Mouse (Mus musculus) brain, embryonic 18.5 days (tissue): ENCODE measurements at regions not wholly inside any gene's neighbourhood (a gene's known extent, or its start where the extent isn't known, plus 50 kb on each side); places are given as distances from the start of the nearest gene placed in this dataset.

ENCODE experiments used
- DNase-seq: peaks from one replicate; pipeline ENCODE4 v3.0.0-alpha.2; 2012; ENCODE audit warnings: low read depth, low spot score

- DNase-seq = no peak
Observed at GRCm38 (mm10) chrX:11387200-11387940, 59.7 kb downstream of the H2al1j start.

DNA sequence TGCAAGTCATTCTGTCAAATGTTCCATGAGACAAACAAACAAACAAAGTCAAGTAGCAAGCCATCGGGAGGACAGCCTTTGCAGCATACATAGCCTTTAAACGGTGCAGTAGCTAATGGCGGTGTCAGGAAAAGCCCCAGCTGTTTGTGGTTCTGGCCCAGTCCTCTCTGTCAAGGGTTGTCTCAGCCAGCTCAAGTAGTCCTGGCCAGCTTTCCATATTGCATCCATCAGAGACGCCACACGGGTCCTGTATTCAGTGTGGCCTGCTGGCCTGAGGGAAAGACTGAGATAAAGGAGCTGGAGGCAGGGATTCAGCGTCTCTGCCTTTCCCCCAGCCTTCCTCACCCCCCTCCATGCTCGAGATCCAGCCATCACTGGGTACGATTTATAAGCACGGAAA lies 61.2 kb downstream of the H2al1j start:
- no peak for DNase-seq

- DNase-seq = no peak
Observed at GRCm38 (mm10) chrX:11400406-11400805, 72.8 kb downstream of the H2al1j start.

DNA sequence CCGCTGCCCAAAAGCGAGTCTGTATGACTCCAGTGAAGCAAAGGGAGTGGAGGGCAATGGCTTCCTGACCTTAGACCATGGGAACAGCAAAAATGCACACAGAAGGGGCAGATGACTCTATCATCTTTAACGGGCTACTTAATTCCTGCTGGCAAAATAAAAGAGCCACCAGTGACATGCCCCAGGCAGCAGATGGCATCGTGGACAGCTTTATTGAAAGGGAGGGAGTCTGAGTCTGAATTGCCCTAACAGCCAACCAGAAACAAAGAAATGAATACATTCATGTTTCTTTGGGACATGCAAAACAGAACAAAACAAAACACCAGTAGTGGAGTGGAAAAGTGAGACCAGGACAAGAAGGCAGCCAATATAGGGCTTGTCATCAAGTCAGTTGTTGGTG lies 76.7 kb downstream of the H2al1j start:
- no peak for DNase-seq

- no peak for DNase-seq
Observed at GRCm38 (mm10) chrX:11412316-11412826, 84.7 kb downstream of the H2al1j start.

DNA sequence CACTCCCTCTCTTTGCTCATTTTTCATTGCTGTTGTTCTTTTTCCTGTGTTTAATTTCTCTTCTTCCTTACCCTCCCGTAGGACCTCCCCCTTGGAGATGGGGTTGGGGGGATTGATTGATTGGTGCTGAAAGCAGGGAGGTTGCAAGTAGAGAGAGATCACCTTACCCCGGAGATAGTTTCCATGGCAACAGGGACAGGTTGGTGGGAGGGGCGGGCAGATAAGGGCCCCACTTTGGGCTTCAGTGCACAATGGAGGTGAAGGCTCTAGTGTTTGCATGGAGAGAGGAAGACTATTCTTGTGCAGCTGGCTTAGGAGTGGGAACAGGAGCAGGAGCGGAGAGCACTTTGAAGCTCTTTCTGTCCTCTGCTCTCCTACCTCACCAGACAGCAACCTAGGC lies 88.0 kb downstream of the H2al1j start:
- no peak for DNase-seq

DNA sequence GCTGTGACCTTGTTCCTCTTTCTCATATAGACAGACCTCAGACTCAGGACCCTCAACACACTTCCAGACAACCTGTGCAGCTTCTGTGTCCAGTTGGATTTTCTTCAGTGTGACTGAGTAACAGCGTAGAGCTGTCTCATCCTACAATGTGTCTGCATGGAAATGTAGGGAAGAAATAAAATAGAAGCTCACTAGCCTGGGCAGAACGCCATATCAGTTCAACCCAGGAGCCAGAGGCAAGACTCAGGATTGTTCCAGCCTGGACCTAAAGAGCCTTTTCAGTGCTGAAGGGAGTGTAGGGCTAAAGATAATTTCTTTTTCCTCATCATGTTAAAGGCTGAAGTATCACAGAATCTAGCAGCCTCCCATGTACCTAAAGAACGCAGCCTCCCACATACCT lies 88.9 kb downstream of the H2al1j start:
- DNase-seq = no peak

GRCm38 (mm10) chrX:11417861-11418260 lies 90.2 kb downstream of the H2al1j start:
- no peak for DNase-seq

DNA sequence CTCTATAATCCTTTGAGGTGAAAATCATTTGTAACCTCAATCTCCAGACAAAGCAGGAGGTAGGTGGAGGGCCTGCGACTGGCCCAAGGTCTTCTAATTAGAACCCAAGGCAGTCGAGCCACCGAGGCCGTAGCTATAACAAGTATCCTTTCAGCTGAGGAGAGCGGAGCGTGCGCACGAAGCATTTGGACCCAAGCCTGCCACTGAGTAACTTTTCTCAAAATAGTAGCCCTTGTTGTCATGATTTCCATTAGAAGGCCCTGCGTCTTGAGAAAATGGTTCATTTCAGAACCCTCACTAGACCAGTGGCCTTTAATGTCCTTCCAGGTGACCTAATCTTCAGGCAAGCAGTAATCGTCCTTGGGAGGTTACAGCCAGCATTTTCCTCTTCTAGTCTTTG lies 90.6 kb downstream of the H2al1j start:
- no peak for DNase-seq

- DNase-seq = no peak
Observed at GRCm38 (mm10) chrX:11419162-11419631, 91.6 kb downstream of the H2al1j start.

GRCm38 (mm10) chrX:11432403-11433004 lies 104.9 kb downstream of the H2al1j start:
- DNase-seq = no peak

GRCm38 (mm10) chrX:11435338-11435737 lies 107.7 kb downstream of the H2al1j start:
- no peak for DNase-seq

GRCm38 (mm10) chrX:11437151-11437944 lies 109.7 kb downstream of the H2al1j start:
- DNase-seq = no peak

- no peak for DNase-seq
Observed at GRCm38 (mm10) chrX:11443543-11443942, 115.9 kb downstream of the H2al1j start.

- no peak for DNase-seq
Observed at GRCm38 (mm10) chrX:11444261-11444725, 116.7 kb downstream of the H2al1j start.

GRCm38 (mm10) chrX:11448711-11449110 lies 121.1 kb downstream of the H2al1j start:
- DNase-seq = no peak

GRCm38 (mm10) chrX:11458521-11458920 lies 130.9 kb downstream of the H2al1j start:
- no peak for DNase-seq

DNA sequence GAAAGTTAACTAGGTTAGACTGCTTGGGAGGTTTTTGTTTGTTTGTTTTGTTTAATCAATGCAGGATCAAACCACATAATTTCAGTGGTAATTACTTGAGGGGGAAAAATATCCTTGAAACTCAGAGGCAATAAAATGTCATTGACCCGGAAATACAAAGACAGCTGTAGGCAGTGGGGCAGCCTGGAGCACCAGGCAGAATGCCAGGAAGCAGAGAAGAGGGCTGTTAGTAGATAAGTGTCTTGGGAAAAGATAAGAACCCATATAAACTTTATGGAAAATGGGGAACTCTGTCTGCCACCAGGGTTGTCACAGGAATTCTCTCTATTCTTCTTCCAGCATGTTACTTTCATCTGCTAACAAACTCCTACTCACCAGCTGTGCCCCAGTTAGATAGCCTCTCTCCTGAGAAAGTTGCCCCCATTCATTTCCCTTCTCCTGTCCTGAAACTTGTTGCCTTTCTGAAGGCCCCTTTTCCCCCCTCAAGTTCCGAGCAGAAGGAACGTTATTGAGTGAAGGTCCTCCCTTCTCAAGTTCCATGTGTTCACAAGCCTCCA lies 136.4 kb downstream of the H2al1j start:
- DNase-seq = no peak

DNA sequence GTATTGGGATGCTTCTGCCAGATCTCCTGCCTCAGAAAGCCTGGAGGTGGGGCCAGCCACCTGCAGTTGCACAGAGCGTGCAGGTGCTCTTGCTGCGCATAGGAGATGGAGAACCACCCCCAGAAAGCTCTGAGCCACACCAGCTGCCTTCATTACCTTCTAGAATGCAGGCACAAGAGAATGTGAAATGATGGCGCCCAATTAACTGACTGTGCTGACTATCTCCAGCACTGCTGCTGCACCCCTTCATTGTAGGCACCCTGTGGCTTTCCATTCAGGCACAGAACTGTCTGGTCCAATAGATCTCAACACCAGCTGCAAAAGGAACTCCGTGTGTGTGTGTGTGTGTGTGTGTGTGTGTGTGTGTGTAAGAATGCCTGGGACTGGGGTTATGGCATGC lies 138.6 kb downstream of the H2al1j start:
- no peak for DNase-seq

GRCm38 (mm10) chrX:11479696-11480339 lies 152.2 kb downstream of the H2al1j start:
- DNase-seq = no peak

GRCm38 (mm10) chrX:11482141-11482540 lies 154.5 kb downstream of the H2al1j start:
- DNase-seq = no peak
